Mouse (Mus musculus) ES-Bruce4 (cell line): ENCODE results near the gene Nell2.
"Not testable (repeated sequence)": the region's sequence is repeated elsewhere in the genome, so short reads cannot be mapped to it uniquely, and the experiment has no call there.

ENCODE experiments used
- CTCF ChIP-seq: IDR thresholded peaks from one replicate; pipeline ENCODE4 v1.8.1; 2011; ENCODE audit warnings: low read depth, low read length
- EP300 ChIP-seq: IDR thresholded peaks from 2 replicates; pipeline ENCODE4 v1.6.1; 2011; ENCODE audit warnings: low read depth, low read length; ENCODE audit not compliant: insufficient read depth
- POLR2A ChIP-seq: IDR thresholded peaks from one replicate; pipeline ENCODE4 v1.8.1; 2011; ENCODE audit warnings: low read length; ENCODE audit not compliant: insufficient read depth

DNA sequence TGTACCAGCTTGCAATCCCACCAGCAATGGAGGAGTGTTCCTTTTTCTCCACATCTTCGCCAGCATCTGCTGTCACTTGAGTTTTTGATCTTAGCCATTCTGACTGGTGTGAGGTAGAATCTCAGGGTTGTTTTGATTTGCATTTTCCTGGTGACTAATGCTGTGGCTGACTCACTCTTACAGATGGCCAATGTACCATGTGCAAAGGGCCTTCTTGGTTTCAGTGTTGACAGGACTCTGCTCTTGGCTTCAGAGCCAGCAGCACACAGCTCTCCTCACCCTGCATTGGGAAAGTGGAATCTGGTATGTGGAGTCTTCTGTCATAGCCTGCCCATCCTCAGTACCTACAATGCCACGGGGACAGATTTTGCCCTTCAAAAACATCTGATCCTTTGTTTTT lies 15.1 kb downstream of the Nell2 start:
- TF ChIP-seq EP300, POLR2A, CTCF: not testable (repeated sequence)
